Mouse (Mus musculus) heart, postnatal 36 days (tissue): ENCODE measurements around the gene Spag8. TPM values are rescaled to one million over a fixed set of nuclear protein-coding genes. Genes with fewer than 3 reads are reported as not detected.

Source experiments
- DNase-seq, 2 experiments: peaks; one replicate each; pipeline ENCODE4 v3.0.0; 2021 to 2022
- intact Hi-C: fragments of 180-260 bp; cut with DNase I; formaldehyde crosslinking; loops from one replicate; pipeline ENCODE4 v1.15.1; 2025
- total RNA-seq, 2 experiments: library from RNA; stranded (reverse); gene quantifications; 2 replicates each; pipeline ENCODE4 v1.2.3; 2021

Spag8 gene
- total RNA-seq, 2 experiments from 2014 or later, result not detected

DNA sequence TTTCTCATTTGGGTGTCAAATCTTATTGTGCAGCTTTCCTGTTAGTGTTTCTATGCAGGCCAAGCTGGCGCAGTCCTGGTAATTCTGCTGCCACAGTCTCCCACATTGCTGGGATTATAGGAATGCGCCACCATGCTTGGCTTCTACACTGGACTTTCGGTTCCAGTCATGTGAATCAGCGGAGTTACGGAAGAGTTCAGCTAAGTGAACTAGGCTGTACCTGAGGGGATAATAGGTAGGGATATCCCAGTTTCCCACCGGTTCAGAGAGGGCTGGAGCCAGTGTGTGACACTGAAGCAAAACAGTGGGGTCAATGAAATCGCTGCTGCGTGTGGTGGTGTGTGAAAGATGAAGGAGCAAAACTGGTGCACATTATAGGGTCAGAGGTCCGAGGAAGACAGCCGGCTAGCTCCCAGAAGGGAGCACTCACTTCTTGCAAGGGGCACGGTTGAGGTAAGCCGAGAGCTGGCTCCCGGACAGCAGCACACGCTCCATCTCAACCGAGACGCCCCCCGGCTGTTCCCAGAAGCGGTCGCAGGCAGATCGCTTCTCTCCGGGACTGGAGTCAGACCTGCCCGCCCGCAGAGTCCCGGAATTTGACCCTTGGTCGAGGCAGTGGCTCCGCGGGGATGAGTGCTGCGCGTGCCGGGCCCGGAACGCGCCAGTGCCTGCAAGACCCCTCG, 2.4 kb upstream of the Spag8 start:
- DNase-seq, result no peak
- intact Hi-C loops, result loop anchor here (5.0 kb wide), 1 partner anchor 73 kb away; the partner anchor contains the start of gene Msmp

GRCm38 (mm10) chr4:43652726-43653125, 668 bp downstream of the Spag8 start:
- DNase-seq, result no peak
- intact Hi-C loops, result loop anchor here (2.0 kb wide), 1 partner anchor 18 kb away; no protein-coding TSS in a partner anchor

DNA sequence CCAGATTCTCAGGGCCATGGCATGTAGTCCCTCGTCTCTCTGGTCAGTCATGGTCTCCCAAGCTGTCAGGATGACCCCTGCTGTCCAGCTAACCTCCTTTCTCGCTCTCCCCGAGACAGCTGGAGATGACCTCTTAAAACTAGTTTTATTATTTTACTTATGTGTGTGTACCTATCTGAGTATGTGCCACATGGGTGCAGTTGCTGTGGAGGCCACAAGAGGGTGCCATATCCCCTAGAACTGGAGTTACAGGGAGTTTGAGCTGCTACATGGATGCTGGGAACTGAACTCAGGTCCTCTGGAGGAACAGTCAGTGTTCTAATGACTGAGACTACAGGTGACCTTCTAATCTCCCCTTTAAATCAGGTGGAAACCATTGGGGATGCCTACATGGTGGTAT, 3.6 kb downstream of the Spag8 start:
- DNase-seq, result no peak
- intact Hi-C loops, result no loop called here

DNA sequence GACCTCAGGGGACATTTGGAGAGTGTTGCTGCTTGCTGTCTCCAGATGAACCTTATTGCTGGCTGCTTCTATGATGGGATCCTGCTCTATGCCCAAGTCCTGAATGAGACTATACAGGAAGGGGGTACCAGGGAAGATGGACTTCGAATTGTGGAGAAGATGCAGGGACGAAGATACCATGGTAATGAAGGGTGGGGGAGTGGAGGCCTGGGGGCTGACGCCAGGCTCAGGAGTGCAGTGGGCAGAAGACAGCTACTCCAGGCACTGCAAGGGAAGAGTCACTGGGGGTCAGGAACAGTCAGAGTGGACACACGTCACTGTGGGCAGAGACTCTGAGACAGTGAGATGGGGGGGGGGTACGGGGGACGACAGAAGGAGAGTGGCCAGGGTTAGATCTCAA, 12.9 kb downstream of the Spag8 start:
- intact Hi-C loops, result no loop called here
- DNase-seq, result no peak

DNA sequence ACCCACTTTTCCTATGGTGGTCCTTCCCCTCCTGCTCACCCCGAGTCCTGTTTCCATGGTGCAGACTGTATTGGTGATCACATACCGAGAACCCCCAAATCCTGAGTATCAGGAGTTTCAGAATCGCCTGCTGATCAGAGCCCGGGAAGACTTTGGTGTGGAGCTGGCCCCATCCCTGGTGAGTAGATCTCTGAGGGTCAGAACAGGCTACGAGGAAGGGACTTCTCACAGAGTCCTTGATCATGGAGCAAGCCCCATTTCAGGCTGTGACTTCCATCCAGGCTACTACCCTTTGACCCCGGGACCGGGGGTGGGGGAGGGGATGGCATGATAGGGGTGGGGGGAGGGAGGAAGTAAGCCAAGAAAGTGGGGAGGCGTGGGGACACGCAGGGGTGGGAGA, 13.3 kb downstream of the Spag8 start:
- intact Hi-C loops, result no loop called here
- DNase-seq, result peak in 1 of 2 experiments; percentile 0

DNA sequence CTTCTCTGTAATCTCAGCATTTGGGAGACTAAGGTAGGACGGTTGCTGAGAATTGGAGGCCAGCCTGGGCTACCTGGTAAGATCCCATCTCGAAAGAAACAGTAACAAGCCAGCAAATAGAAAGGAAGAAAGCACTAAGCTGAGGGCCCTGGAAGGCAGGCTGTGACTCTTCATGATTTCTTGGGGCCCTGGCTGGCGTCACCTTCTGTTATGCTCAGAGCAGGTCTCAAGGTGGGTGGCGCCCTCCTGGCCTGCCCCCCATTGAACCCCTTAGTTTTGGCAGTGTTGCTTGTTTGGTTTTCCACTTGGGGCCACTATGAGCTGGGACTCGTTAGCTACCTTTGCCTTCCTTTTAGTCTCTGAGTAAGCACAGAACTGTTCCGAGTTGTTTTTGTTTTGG, 16.6 kb downstream of the Spag8 start:
- no peak for DNase-seq

GRCm38 (mm10) chr4:43634621-43635374, 18.6 kb downstream of the Spag8 start:
- intact Hi-C loops, result loop anchor here (2.0 kb wide), 1 partner anchor 18 kb away; the partner anchor contains the start of gene Spag8

More for the DNA sequence above, 16.6 kb downstream of the Spag8 start:
- intact Hi-C loops, result no loop called here

DNA sequence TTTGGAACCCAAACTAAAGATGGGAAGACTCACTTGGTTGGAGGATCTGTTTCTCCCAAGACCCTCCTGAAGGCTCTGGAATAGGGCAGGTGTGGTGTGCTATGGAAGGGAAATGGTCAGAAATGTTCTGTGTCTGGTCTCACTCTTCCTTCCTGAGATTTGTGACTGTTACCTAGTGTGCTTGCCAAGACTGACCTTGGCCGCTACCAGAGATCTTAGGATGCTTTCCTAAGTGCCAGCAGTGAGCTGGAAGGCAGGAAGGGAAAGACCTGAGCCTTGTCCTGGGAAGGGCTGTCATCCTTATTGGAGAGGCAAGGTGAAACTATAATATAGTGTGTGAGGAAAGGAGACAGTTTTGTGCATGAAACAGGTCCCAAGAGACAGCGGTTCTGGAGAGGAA, 19.7 kb downstream of the Spag8 start:
- DNase-seq, result peak in 1 of 2 experiments; percentile 1
- intact Hi-C loops, result loop anchor here (2.0 kb wide), 1 partner anchor 19 kb away; the partner anchor contains the start of gene Spag8

More at GRCm38 (mm10) chr4:43634621-43635374, 18.6 kb downstream of the Spag8 start:
- peak in 1 of 2 experiments; percentile 0 for DNase-seq

DNA sequence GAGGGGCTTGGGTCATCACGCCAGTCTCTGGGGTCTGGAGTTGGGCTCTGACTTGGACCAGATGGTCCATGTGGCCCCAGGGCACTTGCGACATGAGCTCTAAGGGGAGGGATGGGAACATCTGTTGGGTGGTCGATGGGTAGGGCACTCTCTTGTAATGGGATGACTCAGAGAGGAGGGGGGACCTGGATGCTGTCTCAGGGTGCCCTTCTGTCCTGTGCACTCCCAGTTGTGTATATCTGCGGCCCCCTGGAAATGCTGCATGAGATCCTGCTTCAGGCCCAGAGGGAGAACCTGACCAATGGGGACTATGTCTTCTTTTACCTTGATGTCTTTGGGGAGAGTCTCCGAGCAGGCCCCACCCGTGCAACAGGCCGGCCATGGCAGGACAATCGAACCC, 20.1 kb downstream of the Spag8 start:
- peak in 1 of 2 experiments; percentile 2 for DNase-seq
- intact Hi-C loops, result no loop called here

- intact Hi-C loops, result loop anchor here (2.0 kb wide), 1 partner anchor 229 kb away; no protein-coding TSS in a partner anchor
- DNase-seq, result peak in 1 of 2 experiments; percentile 33
Observed at GRCm38 (mm10) chr4:43631956-43632920, 21.2 kb downstream of the Spag8 start.

- peak; percentile 59 to 76 for DNase-seq
- intact Hi-C loops, result loop anchor here (2.0 kb wide), 1 partner anchor 230 kb away; no protein-coding TSS in a partner anchor
Observed at GRCm38 (mm10) chr4:43631046-43631955, 22.1 kb downstream of the Spag8 start, which contains the start of gene Npr2. Gene Npr2 (plus strand): TSS chr4:43631935.

GRCm38 (mm10) chr4:43630671-43631045, 22.7 kb downstream of the Spag8 start:
- intact Hi-C loops, result loop anchor here (1.0 to 2.0 kb wide), 3 partner anchors 40 to 230 kb away; no protein-coding TSS in a partner anchor
- no peak for DNase-seq

- intact Hi-C loops, result loop anchor here (1.0 to 2.0 kb wide), 3 partner anchors 40 to 231 kb away; no protein-coding TSS in a partner anchor
- peak; percentile 79 to 84 for DNase-seq
Observed at GRCm38 (mm10) chr4:43630030-43630581, 23.3 kb downstream of the Spag8 start.

- intact Hi-C loops, result no loop called here
- DNase-seq, result no peak
Observed at GRCm38 (mm10) chr4:43629106-43629817, 24.1 kb downstream of the Spag8 start.

- DNase-seq, result no peak
- intact Hi-C loops, result no loop called here
Observed at GRCm38 (mm10) chr4:43620146-43620778, 33.1 kb downstream of the Spag8 start.

DNA sequence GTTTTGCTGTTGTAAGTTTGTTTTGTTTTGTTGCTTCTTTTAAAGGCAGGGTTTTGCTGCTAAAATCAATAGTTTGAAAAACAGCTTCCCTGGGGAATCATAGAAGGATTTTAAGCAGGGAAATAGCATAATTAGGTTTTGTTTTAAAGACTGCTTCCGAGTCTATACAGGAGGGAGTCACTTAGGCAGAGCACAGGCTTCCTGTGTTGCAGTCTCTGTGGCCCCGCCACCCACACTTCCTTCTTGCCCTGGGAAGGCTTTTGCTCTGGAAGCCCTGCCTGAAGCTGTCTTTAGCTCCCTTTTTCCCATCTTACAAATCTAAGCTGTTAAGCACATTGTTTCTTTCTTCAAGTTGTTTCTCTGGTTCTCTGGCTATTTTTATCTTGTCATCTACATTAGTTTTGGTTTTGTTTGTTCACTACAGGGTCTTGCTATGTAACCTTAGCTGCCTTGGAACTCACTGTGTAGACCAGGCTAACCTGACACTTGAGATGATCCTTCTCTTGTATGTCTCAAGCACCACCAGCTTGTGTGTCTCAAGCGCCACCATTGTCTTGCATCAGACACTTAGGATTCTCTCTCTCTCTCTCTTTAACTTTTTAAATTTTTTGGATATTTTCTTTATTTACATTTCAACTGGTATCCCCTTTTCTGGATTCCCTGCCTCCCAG, 40.2 kb downstream of the Spag8 start:
- intact Hi-C loops, result loop anchor here (2.0 kb wide), 1 partner anchor 24 kb away; no protein-coding TSS in a partner anchor
- no peak for DNase-seq

GRCm38 (mm10) chr4:43612534-43612933, 40.9 kb downstream of the Spag8 start:
- no peak for DNase-seq
- intact Hi-C loops, result loop anchor here (2.0 kb wide), 1 partner anchor 24 kb away; no protein-coding TSS in a partner anchor
